Mouse (Mus musculus): ENCODE measurements around the gene Rps6ka5. TPM values are rescaled to one million over a fixed set of nuclear protein-coding genes. Genes with fewer than 3 reads are reported as not detected.

Rps6ka5 gene
- total and polyA plus RNA-seq, 2 experiments from 2014 or later, result 6.2 to 10.5 TPM

- Histone ChIP-seq H3K36me3 (ENCODE audit: insufficient read depth, low read length) (no peaks in the 10 kb centered on the region), H3K4me1 (ENCODE audit: insufficient read depth, low read length) (no peaks in the 10 kb centered on the region; the same call in 1 of the 2 replicates), H3K27me3 (ENCODE audit: insufficient read depth, low read length) (no peaks in the 10 kb centered on the region), H3K9ac (replicated peaks; ENCODE audit: low read length) (0 out of 2 replicates have a peak overlapping the region, but pooled peaks have one; percentile 22), H3K27ac (no peak overlapping the region), H3K4me2 (ENCODE audit: low read depth, low read length) (peak overlapping the region; percentile 55), H3K9me3 (ENCODE audit: low read length) (no peaks in the 10 kb centered on the region), H3K4me3 (ENCODE audit: low read length) (peak overlapping the region; percentile 26)
- no peak for TF ChIP-seq CTCF (IDR thresholded peaks at IDR 0.05; ENCODE audit: low read depth)
- no peak for DNase-seq (ENCODE audit: low spot score)
- 4% methylated on average over 17 of the region's 17 CpGs for WGBS
- no peak for ATAC-seq
These were observed 1.4 kb downstream of the Rps6ka5 start for GRCm38 (mm10) chr12:100725458-100725786.

DNA sequence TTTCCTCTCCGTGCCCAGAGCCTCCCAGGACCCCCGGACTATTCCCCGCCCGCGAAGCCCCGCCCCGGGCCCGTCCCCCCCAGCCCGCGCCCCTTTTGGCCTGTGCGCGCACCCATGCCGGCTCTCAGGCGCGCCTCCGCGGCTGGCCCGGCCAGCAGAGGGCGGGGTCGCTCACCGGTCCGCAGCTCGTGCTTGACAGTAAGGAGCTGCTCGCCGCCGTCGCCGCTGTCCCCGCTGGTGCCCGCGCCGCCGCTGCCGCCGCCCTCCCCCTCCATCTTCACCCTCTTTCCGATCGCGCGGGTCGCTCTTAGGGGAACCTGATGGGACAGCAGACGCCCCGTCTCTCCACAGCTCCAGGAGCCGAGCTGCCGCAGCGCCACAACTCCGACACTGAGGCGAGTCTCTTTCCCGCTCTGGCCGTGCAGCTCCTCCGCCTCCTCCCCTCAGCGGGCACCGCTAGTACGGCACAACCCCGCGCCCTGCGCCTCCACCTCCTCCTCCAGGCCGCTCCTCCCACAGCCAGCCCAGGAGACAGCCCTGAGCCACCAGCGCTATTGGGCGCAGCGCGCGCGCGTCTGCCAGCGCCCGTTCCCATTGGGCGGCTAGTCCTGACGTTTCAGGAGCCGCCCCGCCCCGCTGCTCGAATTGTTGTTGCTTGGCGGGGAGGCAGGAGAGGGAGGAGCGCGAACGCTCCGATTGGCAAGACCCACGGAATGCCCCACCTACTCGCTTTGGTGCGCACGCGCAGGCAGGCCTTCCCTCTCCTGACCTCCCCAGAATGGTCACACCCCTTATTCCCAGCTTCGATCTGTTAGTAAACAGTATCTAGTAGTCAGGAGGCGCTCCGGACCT is 2.0 kb downstream of the Rps6ka5 start:
- peak overlapping the region; percentile 84 for H3K4me3 ChIP-seq (ENCODE audit: low read length)
- H3K4me2 ChIP-seq (ENCODE audit: low read depth, low read length), result peak overlapping the region; percentile 96
- no peaks in the 10 kb centered on the region for H3K27me3 ChIP-seq (ENCODE audit: insufficient read depth, low read length)
- H3K27ac ChIP-seq, result peak overlapping the region; percentile 96
- WGBS, result under 1% methylated on average over 69 of the region's 85 CpGs
- no peaks in the 10 kb centered on the region for H3K36me3 ChIP-seq (ENCODE audit: insufficient read depth, low read length)
- DNase-seq (ENCODE audit: low spot score) (peak; percentile 100), ATAC-seq (peak; percentile 99)
- TF ChIP-seq CTCF (IDR thresholded peaks at IDR 0.05; ENCODE audit: low read depth), result peak; percentile 51
- H3K4me1 ChIP-seq (ENCODE audit: insufficient read depth, low read length), result no peaks in the 10 kb centered on the region; the same call in 1 of the 2 replicates
- H3K9me3 ChIP-seq (ENCODE audit: low read length), result no peaks in the 10 kb centered on the region
- H3K9ac ChIP-seq (replicated peaks; ENCODE audit: low read length), result peak overlapping the region; percentile 67

- DNase-seq (ENCODE audit: low spot score), result no peak
- H3K4me2 ChIP-seq (ENCODE audit: low read depth, low read length), result peak overlapping the region; percentile 96
- no peaks in the 10 kb centered on the region; the same call in 1 of the 2 replicates for H3K4me1 ChIP-seq (ENCODE audit: insufficient read depth, low read length)
- H3K36me3 ChIP-seq (ENCODE audit: insufficient read depth, low read length), result no peaks in the 10 kb centered on the region
- no peaks in the 10 kb centered on the region for H3K9me3 ChIP-seq (ENCODE audit: low read length)
- peak overlapping the region; percentile 96 for H3K27ac ChIP-seq
- ATAC-seq, result no peak
- WGBS, result 5% methylated on average over 8 of the region's 8 CpGs
- peak overlapping the region; percentile 67 for H3K9ac ChIP-seq (replicated peaks; ENCODE audit: low read length)
- peak overlapping the region; percentile 84 for H3K4me3 ChIP-seq (ENCODE audit: low read length)
- H3K27me3 ChIP-seq (ENCODE audit: insufficient read depth, low read length), result no peaks in the 10 kb centered on the region
- TF ChIP-seq CTCF (IDR thresholded peaks at IDR 0.05; ENCODE audit: low read depth), result no peak
These were observed 2.6 kb downstream of the Rps6ka5 start for GRCm38 (mm10) chr12:100724182-100724581.

GRCm38 (mm10) chr12:100720801-100721200 is 6.0 kb downstream of the Rps6ka5 start:
- Histone ChIP-seq H3K4me3 (ENCODE audit: low read length) (no peak overlapping the region), H3K27me3 (ENCODE audit: insufficient read depth, low read length) (no peaks in the 10 kb centered on the region), H3K36me3 (ENCODE audit: insufficient read depth, low read length) (no peaks in the 10 kb centered on the region), H3K9me3 (ENCODE audit: low read length) (no peaks in the 10 kb centered on the region), H3K9ac (replicated peaks; ENCODE audit: low read length) (no peak overlapping the region), H3K4me1 (ENCODE audit: insufficient read depth, low read length) (no peaks in the 10 kb centered on the region; the same call in 1 of the 2 replicates), H3K27ac (no peak overlapping the region), H3K4me2 (ENCODE audit: low read depth, low read length) (no peak overlapping the region)
- no peak for DNase-seq (ENCODE audit: low spot score)
- no peak for TF ChIP-seq CTCF (IDR thresholded peaks at IDR 0.05; ENCODE audit: low read depth)
- WGBS, result 44% methylated on average over 3 of the region's 3 CpGs
- ATAC-seq, result no peak

DNA sequence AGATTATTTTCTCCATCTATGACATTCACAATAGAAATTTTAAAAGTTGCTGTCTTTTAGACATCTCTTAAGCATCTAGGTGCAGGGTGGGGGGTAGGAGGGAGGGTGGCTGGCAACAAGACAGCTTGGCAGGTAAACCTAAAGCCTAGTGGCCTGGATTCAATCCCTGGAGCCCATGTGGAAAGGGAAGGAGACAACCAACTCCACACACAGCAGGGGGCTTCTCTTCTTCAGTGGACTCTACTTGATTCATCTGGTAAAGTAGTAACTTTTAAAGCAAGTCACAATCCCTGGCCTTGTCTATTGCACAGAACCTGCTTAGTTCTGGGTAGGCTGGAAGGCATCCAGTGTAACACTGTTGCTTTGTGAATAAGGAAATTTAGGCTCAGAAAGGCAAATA is 9.3 kb downstream of the Rps6ka5 start:
- Histone ChIP-seq H3K4me2 (ENCODE audit: low read depth, low read length) (no peak overlapping the region), H3K9me3 (ENCODE audit: low read length) (no peaks in the 10 kb centered on the region), H3K36me3 (ENCODE audit: insufficient read depth, low read length) (no peaks in the 10 kb centered on the region), H3K27ac (no peak overlapping the region), H3K4me1 (ENCODE audit: insufficient read depth, low read length) (no peaks in the 10 kb centered on the region), H3K4me3 (ENCODE audit: low read length) (no peak overlapping the region), H3K9ac (replicated peaks; ENCODE audit: low read length) (no peak overlapping the region), H3K27me3 (ENCODE audit: insufficient read depth, low read length) (no peaks in the 10 kb centered on the region)
- no peak for TF ChIP-seq CTCF (IDR thresholded peaks at IDR 0.05; ENCODE audit: low read depth)
- DNase-seq (ENCODE audit: low spot score), result no peak
- no peak for ATAC-seq

DNA sequence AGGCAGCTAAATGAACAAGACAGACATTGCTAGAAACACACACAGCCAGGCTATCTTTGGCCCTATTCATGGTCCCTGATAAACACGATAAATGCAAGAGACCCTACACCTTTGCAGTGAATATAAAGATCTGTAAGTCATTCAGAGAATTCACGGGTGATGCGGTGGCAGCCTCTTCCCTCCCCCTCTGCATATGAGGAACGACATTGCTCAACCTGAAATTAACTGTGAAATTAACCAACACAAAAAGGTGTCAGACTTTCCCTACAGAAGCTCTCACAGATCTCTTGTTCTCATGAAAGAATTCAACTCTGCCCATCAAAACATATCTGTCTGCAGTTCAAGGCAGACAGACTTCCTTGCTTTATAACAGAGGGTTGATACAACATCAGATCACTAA is 9.8 kb downstream of the Rps6ka5 start:
- no peak for DNase-seq (ENCODE audit: low spot score)
- WGBS, result 64% methylated on average over 4 of the region's 4 CpGs

DNA sequence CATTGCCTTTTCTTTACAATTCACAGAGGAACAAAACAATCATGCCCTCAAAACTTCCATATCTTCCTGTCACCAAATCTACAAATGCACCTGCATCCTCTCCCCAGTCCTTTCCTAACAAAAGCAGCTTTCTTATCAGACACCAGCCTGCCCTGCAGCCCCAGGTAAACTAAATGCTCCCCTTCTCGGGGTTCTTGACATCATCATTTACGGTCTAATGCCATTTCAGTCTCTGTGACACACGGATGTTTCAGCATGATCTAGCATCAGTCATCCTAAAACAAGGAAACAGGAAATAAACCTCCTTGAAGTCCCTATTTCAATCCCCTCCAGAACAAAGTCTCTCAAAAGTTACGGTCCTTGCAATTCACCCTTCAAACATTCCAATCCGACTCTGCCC is 15.0 kb downstream of the Rps6ka5 start:
- Histone ChIP-seq H3K9ac (replicated peaks; ENCODE audit: low read length) (no peak overlapping the region), H3K4me2 (ENCODE audit: low read depth, low read length) (no peak overlapping the region), H3K9me3 (ENCODE audit: low read length) (no peaks in the 10 kb centered on the region), H3K4me3 (ENCODE audit: low read length) (no peak overlapping the region), H3K4me1 (ENCODE audit: insufficient read depth, low read length) (no peaks in the 10 kb centered on the region), H3K27ac (no peak overlapping the region), H3K27me3 (ENCODE audit: insufficient read depth, low read length) (no peaks in the 10 kb centered on the region), H3K36me3 (ENCODE audit: insufficient read depth, low read length) (no peaks in the 10 kb centered on the region)
- DNase-seq (ENCODE audit: low spot score) (no peak), ATAC-seq (no peak)
- 77% methylated on average over 5 of the region's 5 CpGs for WGBS
- no peak for TF ChIP-seq CTCF (IDR thresholded peaks at IDR 0.05; ENCODE audit: low read depth)

More for the DNA sequence above, 9.8 kb downstream of the Rps6ka5 start:
- no peak for TF ChIP-seq CTCF (IDR thresholded peaks at IDR 0.05; ENCODE audit: low read depth)
- Histone ChIP-seq H3K27me3 (ENCODE audit: insufficient read depth, low read length) (no peaks in the 10 kb centered on the region), H3K9ac (replicated peaks; ENCODE audit: low read length) (no peak overlapping the region), H3K9me3 (ENCODE audit: low read length) (no peaks in the 10 kb centered on the region), H3K4me2 (ENCODE audit: low read depth, low read length) (no peak overlapping the region), H3K4me1 (ENCODE audit: insufficient read depth, low read length) (no peaks in the 10 kb centered on the region), H3K36me3 (ENCODE audit: insufficient read depth, low read length) (no peaks in the 10 kb centered on the region), H3K4me3 (ENCODE audit: low read length) (no peak overlapping the region), H3K27ac (no peak overlapping the region)
- ATAC-seq, result no peak
